13 mouse cellular contexts compared by ENCODE assay signal in genomic region chr11:99685235-99685634, GRCm38 (mm10). TPM values are rescaled to one million over a fixed set of nuclear protein-coding genes. Genes with fewer than 3 reads are reported as not detected.
"Had no signal": no experiment of that assay in that cellular context is flagged by ENCODE, and none has a peak within 500 bp of the region (broad histone marks: within the 10 kb centered on the region; RNA-seq: fewer than 3 reads in every experiment).

No protein-coding gene starts in this region.

RNA-seq across cellular contexts. Expression of gene Gm14190, which starts 5.3 kb away (rescaled TPM):
- polyA plus RNA-seq: neural tube, embryonic 13.5 days; neural tube, embryonic 14.5 days; neural tube, embryonic 15.5 days; small intestine, adult 2 months; spleen, adult 2 months; stomach, embryonic 14.5 days; stomach, embryonic 15.5 days; stomach, embryonic 16.5 days; stomach, postnatal 0 days; testis, adult 2 months; thymus, adult 2 months; thymus, postnatal 0 days; urinary bladder, adult 2 months had no signal

RNA-seq across cellular contexts. Expression of gene Krtap4-6, which starts 19.5 kb away (rescaled TPM):
- polyA plus RNA-seq: neural tube, embryonic 13.5 days; neural tube, embryonic 14.5 days; neural tube, embryonic 15.5 days; small intestine, adult 2 months; spleen, adult 2 months; stomach, embryonic 14.5 days; stomach, embryonic 15.5 days; stomach, embryonic 16.5 days; stomach, postnatal 0 days; thymus, adult 2 months; thymus, postnatal 0 days; urinary bladder, adult 2 months had no signal

RNA-seq across cellular contexts. Expression of gene Gm11563, which starts 26.5 kb away (rescaled TPM):
- polyA plus RNA-seq: neural tube, embryonic 13.5 days; neural tube, embryonic 14.5 days; neural tube, embryonic 15.5 days; small intestine, adult 2 months; spleen, adult 2 months; stomach, embryonic 14.5 days; stomach, embryonic 15.5 days; stomach, embryonic 16.5 days; stomach, postnatal 0 days; testis, adult 2 months; thymus, adult 2 months; thymus, postnatal 0 days; urinary bladder, adult 2 months had no signal

RNA-seq across cellular contexts. Expression of gene Gm11555, which starts 35.2 kb away (rescaled TPM):
- polyA plus RNA-seq: neural tube, embryonic 13.5 days; neural tube, embryonic 14.5 days; neural tube, embryonic 15.5 days; small intestine, adult 2 months; spleen, adult 2 months; stomach, embryonic 14.5 days; stomach, embryonic 15.5 days; stomach, embryonic 16.5 days; stomach, postnatal 0 days; testis, adult 2 months; thymus, adult 2 months; thymus, postnatal 0 days; urinary bladder, adult 2 months had no signal

RNA-seq across cellular contexts. Expression of gene Krtap4-7, which starts 41.3 kb away (rescaled TPM):
- polyA plus RNA-seq: neural tube, embryonic 13.5 days; neural tube, embryonic 14.5 days; neural tube, embryonic 15.5 days; small intestine, adult 2 months; spleen, adult 2 months; stomach, embryonic 14.5 days; stomach, embryonic 15.5 days; stomach, embryonic 16.5 days; stomach, postnatal 0 days; testis, adult 2 months; thymus, adult 2 months; thymus, postnatal 0 days; urinary bladder, adult 2 months had no signal
